Mouse (Mus musculus) cerebellum, adult 2 months (tissue): ENCODE results near the gene Mgat4b.

Experiments
- CTCF ChIP-seq: fragments of 200-500 bp; IDR thresholded peaks from 2 replicates; pipeline ENCODE4 v1.5.1; 2011; ENCODE audit warnings: low read depth, mild to moderate bottlenecking, control low read depth, low read length, moderate library complexity, borderline replicate concordance; ENCODE audit not compliant: insufficient read depth
- POLR2A ChIP-seq: fragments of 200-500 bp; IDR thresholded peaks from 2 replicates; pipeline ENCODE4 v1.6.1; 2011; ENCODE audit warnings: low read length, control low read depth, borderline replicate concordance; ENCODE audit not compliant: insufficient read depth

- no peak for TF ChIP-seq CTCF
- TF ChIP-seq POLR2A, result no peak
Measured at GRCm38 (mm10) chr11:50275568-50276151, 65.0 kb downstream of the Mgat4b start.
